Mouse (Mus musculus): ENCODE measurements at regions not wholly inside any gene's neighbourhood (a gene's known extent, or its start where the extent isn't known, plus 50 kb on each side); places are given as distances from the start of the nearest gene placed in this dataset.

DNA sequence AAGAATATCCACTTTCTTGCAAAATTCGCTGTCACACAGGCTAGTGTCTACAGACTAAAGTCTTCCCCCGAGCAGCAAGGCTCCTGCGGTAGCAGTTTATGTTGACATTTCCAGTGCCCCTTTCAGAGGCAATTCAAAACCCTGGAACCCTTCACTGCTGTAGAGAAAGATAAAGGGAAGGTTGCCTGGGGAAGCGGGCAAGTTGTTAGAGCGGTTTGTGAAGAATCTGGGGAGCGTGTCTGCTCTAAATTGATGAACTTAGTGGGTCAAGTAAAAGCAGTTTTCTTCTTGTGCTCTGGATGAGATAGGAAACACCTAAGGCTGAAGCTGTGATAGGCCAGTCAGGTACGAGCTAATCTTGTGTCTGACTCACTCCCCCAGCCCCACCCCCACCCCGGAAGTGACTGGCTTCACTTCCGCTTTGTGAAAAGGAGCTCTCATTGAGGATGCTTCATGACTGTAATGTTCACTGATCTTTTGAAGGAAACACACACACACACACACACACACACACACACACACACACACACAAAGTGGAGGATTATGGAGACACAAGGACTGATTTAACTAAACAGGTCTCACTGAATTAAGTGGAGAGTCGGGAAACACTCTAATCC is 626.6 kb upstream of the Sox9 start:
- TF ChIP-seq CTCF (IDR thresholded peaks at IDR 0.05; ENCODE audit: low read depth) (no peak), EP300 (IDR thresholded peaks at IDR 0.05; ENCODE audit: low read depth) (no peak)
